Mouse (Mus musculus): ENCODE data around the gene Prg3.

Gene Prg3

GRCm38 (mm10) chr2:84987930-84988329 is at the start of gene Prg3:
Gene Prg3 (plus strand): TSS chr2:84988215.
- DNase-seq, result no peak

GRCm38 (mm10) chr2:84938249-84938946 is 49.6 kb upstream of the Prg3 start:
- DNase-seq, result peak; percentile 51 to 64

DNA sequence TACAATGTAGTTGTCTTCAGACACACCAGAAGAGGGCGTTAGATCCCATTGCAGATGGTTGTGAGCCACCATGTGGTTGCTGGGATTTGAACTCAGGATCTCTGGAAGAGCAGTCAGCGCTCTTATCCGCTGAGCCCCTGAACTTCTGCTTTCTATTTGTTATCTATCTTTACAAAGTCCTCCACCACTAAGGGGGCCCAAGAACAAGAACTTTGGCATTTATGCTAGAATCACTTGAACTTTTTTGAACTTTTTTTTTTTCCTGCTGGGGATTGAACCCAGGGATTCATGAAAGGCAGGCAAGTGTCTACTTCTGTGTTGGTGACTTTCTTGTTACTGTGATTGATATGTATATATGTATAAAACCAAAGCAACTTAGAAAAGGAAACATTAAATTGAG is 48.7 kb upstream of the Prg3 start:
- no peak for DNase-seq

DNA sequence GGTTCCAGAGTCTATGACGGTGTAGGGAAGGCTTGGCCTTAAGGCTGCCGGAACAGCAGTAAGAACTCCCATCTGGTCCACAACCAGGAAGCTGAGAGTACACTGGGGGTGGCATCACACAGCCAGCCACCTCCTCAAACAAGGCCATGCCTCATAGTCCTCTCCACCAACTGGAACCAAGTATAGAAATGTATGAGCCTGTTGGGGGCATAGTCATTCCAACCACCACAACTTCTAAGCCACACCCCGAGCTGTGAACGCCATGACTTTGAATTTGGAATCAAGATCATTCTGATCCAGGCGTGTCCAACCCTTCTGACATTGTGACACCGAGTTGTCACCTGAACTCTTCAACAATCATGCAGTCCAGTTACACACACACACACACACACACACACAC is 48.3 kb upstream of the Prg3 start:
- no peak for DNase-seq

DNA sequence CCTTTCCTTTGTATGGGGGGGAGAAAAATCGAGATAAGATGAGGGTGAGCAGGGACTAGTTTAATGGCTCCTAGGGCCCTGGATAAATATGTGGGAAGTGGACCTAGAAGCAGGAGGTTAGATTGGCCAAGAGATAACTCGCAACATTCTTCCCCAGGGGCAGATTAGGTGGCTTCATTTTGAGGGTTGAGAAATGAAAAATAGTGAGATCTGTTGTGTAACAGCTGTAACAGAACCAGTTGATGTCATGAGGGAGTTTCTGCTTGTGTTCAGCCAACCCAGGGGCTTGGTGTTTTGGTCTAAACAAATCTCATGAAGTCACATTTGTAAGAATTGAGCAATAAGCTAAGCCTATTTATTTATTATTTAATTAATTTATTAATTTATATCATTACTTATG is 46.7 kb upstream of the Prg3 start:
- DNase-seq, result no peak

- DNase-seq, result no peak
Observed at GRCm38 (mm10) chr2:84941795-84942194, 46.2 kb upstream of the Prg3 start.

DNA sequence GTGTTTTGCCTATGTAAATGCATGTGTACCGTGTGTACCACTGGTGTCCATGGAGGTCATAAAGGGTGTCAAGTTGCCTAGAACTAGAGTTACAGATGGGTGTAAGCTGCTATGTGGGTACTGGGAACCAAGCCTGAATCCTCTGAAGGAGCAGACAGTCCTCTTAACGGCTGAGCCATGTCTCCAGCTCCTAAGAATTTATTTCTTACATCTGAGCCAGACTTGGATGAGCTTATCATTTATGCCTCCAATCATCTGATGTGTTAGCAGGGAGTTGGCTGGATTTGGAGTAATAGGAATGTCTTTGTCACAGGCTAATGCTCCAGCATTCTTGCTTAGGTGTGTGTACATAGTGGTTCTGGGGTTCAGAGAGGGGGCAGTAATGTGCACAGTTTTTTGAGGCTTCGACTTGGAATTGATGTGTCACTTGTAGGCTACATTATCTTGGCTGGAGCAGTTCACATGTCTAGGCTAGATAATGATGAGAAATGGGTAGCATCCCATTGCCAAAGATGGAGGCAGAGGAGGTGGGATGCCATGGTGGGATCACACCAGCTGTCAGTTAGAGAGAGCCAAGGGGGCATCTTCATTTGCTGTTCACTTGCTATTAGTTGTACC is 40.8 kb upstream of the Prg3 start:
- no peak for DNase-seq

GRCm38 (mm10) chr2:84948252-84948651 is 39.8 kb upstream of the Prg3 start:
- no peak for DNase-seq

DNA sequence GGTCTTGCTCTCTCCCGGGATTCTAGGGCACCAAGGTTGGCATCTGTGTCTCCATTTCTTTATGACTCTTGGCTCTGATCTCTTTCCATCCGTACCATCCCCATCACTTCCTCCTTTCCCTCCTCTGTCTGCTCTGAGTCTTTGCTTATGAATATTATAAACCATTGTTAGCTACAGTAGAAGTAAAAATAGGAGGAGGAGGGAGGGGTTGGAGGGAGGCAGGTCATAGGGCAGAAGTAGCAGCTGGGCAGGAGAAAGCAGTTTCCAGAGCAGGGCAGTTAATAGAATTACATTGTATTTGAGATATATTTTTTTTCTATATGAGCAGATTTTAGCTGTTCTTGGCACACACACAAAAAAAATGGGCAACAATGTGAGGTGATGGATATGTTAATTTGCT is 39.3 kb upstream of the Prg3 start:
- DNase-seq, result no peak

DNA sequence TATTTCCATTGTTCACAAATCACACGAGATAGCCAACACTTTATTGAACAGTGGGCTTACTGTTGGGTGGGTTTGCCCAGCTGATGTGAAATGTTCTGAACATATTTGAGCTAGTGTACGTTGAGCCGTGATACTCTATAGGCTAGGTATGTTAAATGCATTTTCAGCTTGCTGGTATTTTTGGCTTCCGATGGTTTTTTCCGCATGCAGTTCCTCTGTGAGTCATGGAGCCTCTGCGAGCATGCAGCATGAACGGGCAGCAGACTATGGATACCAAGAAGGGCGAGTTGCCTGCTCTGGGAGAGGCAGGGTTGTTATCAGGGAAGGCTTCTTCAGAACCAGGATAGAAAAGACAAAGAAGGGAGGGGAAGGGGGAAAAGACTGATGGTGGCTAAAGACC is 37.0 kb upstream of the Prg3 start:
- no peak for DNase-seq

DNA sequence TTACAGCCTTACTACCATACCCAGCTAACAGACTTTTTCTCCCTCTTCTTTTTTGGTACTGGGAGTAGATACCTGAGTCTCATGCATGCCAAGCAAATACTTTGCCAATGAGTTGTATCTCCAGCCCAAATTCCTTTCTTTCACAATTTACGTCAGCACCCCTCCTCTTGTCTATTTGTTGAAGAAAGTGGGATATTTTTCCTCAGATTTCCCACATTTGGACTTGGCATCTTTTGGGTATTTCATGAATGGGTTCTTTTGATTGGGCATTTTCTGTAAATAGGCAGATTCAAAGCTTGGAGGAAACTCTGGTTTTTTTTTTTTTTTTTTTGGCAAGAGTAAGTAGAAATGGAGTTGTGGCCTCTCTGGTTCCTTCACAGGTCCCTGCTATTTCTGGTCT is 35.8 kb upstream of the Prg3 start:
- no peak for DNase-seq

DNA sequence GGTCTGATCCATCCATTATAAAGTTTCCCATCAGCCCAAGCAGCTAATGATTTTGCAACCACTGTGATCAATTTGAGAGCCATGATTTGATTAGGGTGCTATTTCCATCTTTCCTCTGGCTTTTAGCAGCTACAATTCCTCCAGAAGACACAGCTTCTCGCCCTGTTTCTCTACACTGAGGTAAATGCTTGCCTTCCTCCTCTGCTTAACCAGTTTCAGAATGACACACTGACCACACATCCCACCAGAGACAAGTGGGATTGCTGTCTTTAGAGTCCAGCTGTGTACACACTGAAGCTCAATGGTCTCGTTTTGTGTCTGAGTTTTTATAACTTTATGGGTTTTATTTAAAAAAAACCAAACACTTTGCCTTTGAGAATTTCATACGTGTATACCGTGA is 35.3 kb upstream of the Prg3 start:
- DNase-seq, result no peak

- DNase-seq, result no peak
Observed at GRCm38 (mm10) chr2:84955435-84955834, 32.6 kb upstream of the Prg3 start.

DNA sequence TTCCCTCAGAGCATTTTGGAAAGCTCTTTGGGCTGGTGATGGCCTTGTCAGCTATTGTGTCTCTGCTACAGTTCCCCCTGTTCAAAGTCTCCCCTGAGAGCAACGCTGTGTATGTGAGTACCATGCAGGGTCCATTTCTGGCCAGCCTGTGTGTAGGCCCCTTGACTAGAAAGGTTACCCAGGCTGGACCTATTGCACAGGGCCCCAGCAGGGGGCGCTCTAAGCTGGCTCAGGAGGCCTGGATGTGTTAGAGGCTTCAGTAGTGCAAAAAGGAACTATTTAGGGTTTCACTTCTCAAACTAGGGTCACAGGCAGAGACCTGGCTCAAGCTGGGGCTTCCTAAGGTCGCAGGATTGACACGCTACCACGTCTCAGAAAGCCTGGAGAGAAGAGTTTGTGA is 31.7 kb upstream of the Prg3 start:
- peak; percentile 68 to 74 for DNase-seq

DNA sequence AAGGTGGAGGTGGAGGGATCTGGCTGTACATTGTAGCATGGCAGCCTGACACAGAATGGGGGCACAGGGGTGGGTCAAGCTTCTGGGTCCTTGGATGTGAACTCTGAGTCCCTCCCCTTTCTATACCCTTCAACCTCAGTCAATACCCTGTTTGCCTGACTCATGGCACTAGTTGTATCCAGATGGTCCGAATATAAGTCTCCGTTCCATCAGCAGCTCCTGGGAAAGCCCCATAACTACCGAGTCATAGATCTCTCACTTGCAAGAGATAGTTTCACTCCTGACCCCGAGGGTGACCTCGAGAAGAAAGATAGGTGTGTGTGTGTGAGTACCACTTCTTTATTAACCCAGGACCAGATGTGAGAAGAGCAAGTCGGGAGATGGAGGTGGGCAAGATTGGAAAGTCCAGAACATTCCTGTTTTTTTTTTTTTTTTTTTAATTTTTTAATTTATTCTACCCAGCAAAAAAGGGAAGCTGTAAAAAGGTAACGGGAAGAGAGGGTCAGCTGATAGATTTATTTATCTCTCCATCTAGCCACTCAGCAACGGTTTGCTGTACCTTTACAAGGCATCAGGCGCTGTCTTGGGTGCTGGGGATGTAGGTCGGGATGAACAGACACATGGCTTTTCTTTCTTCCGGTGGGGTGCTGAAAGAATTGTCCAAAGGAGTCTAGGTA is 29.3 kb upstream of the Prg3 start:
- no peak for DNase-seq

- DNase-seq, result peak; percentile 31 to 32
Observed at GRCm38 (mm10) chr2:84961300-84961699, 26.7 kb upstream of the Prg3 start.

- no peak for DNase-seq
Observed at GRCm38 (mm10) chr2:84961901-84962300, 26.1 kb upstream of the Prg3 start.

- no peak for DNase-seq
Observed at GRCm38 (mm10) chr2:84962906-84963507, 25.0 kb upstream of the Prg3 start.

- DNase-seq, result no peak
Observed at GRCm38 (mm10) chr2:84964111-84964801, 23.8 kb upstream of the Prg3 start.

DNA sequence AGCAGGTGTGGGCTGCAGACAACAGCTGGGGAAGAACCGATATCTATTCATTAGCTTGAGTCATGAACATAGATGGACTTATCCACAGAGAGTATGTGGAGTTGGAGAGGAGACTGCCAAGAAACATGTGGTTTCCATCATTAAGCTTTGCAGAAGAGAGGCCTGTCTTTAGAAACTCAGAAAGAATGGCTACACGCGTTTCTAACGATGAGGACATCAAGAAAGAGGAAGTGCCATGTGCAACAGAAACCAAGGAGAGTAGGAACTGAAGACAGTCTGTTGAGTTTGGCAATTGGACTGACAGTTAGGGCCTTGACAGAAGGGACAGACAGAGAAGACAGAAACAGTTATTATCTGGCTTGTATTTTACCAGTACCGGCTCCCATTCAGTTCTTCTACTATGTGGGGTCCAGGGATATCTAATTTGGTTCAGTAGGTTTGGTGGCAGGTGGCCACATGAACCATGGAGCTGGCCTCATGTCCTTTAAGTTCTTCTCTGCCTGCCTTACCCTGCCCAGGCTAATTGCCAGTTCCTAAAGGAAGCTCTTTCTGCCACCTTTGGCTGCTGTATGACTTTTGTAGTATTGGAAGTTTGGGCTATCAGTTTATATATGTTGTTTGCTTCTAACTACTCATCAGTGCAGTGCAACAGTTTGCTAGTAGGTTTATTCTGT is 20.6 kb upstream of the Prg3 start:
- no peak for DNase-seq

DNA sequence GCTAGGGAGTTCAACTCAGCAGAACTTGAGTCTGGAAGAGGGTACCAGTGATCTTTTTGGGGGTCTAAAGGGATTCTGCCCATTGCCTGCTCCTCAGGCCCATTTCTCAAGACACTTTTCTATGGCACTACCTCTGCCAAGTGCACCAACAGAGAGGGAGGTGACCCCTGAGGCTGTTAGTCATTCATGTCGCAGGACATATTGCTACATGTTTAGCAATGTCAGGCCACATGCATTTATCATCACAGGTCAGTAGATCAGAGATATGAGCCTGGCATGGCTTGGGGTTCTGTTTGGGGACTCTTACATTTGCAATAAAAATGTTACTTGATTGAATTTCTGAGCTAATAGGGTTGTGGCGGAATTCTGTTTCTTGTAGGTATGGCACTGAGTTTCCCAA is 12.4 kb upstream of the Prg3 start:
- DNase-seq, result no peak

GRCm38 (mm10) chr2:84980188-84980587 is 7.8 kb upstream of the Prg3 start, which contains the start of gene Prg2:
Gene Prg2 (plus strand): TSS chr2:84980461.
- no peak for DNase-seq

- no peak for DNase-seq
Observed at GRCm38 (mm10) chr2:84996376-84996775, 8.4 kb downstream of the Prg3 start.
